Mouse (Mus musculus) midbrain, embryonic 16.5 days (tissue): ENCODE results near the gene Brdt. TPM values are rescaled to one million over a fixed set of nuclear protein-coding genes. Genes with fewer than 3 reads are reported as not detected.
"Not testable (repeated sequence)": the region's sequence is repeated elsewhere in the genome, so short reads cannot be mapped to it uniquely, and the experiment has no call there.

Experiments
- ATAC-seq: fragments of 200-750 bp; cut with Nextera tagmentation; 2 replicates; pipeline ENCODE4 v1.8.0; 2017; ENCODE audit warnings: moderate TSS enrichment
- H3K27ac ChIP-seq: fragments of 300-500 bp; sonication (generic); 2 replicates; pipeline ENCODE4 v1.5.1; 2014; ENCODE audit warnings: mild to moderate bottlenecking, low read length, mixed read lengths
- H3K27me3 ChIP-seq: fragments of 300-500 bp; sonication (generic); 2 replicates; pipeline ENCODE4 v1.6.1; 2014; ENCODE audit warnings: low read depth, low read length, mixed read lengths; ENCODE audit not compliant: control insufficient read depth, insufficient read depth
- H3K36me3 ChIP-seq: fragments of 300-500 bp; sonication (generic); 2 replicates; pipeline ENCODE4 v1.6.1; 2014; ENCODE audit warnings: mild to moderate bottlenecking, low read length, moderate library complexity, mixed read lengths; ENCODE audit not compliant: control insufficient read depth, insufficient read depth
- H3K4me1 ChIP-seq: fragments of 300-500 bp; sonication (generic); 2 replicates; pipeline ENCODE4 v1.6.1; 2014; ENCODE audit warnings: mild to moderate bottlenecking, low read length, mixed read lengths; ENCODE audit not compliant: control insufficient read depth, insufficient read depth
- H3K4me2 ChIP-seq: fragments of 300-500 bp; sonication (generic); 2 replicates; pipeline ENCODE4 v1.6.1; 2014; ENCODE audit warnings: mild to moderate bottlenecking, low read length, mixed read lengths
- H3K4me3 ChIP-seq: fragments of 300-500 bp; sonication (generic); 2 replicates; pipeline ENCODE4 v1.5.1; 2014; ENCODE audit warnings: low read depth, mild to moderate bottlenecking, low read length, moderate library complexity, mixed read lengths
- H3K9ac ChIP-seq: fragments of 300-500 bp; sonication (generic); 2 replicates; pipeline ENCODE4 v1.6.1; 2014; ENCODE audit warnings: low read depth, low read length, mixed read lengths
- H3K9me3 ChIP-seq: fragments of 300-500 bp; sonication (generic); replicated peaks from 2 replicates; pipeline ENCODE4 v1.6.1; 2014; ENCODE audit warnings: mild to moderate bottlenecking, low read length, mixed read lengths; ENCODE audit not compliant: control insufficient read depth, poor library complexity, severe bottlenecking
- WGBS: fragments of 180-500 bp; shearing (Covaris S2); extraction: QIAGEN DNeasy Blood & Tissue Kit; methylation state at CpG from one replicate; pipeline ENCODE4 v1.1.7; 2014; 5-methylcytosine and 5-hydroxymethylcytosine counted together
- polyA plus RNA-seq: library from polyadenylated mRNA; unstranded; fragments of >200 nt; fragmentation: Nextera tagmentation; extraction: Ambion mirVana; gene quantifications from 2 replicates; pipeline ENCODE4 v1.2.1, GENCODE M21; 2015

Gene Brdt
- polyA plus RNA-seq, 1 experiment from 2014 or later = 3.7 TPM

DNA sequence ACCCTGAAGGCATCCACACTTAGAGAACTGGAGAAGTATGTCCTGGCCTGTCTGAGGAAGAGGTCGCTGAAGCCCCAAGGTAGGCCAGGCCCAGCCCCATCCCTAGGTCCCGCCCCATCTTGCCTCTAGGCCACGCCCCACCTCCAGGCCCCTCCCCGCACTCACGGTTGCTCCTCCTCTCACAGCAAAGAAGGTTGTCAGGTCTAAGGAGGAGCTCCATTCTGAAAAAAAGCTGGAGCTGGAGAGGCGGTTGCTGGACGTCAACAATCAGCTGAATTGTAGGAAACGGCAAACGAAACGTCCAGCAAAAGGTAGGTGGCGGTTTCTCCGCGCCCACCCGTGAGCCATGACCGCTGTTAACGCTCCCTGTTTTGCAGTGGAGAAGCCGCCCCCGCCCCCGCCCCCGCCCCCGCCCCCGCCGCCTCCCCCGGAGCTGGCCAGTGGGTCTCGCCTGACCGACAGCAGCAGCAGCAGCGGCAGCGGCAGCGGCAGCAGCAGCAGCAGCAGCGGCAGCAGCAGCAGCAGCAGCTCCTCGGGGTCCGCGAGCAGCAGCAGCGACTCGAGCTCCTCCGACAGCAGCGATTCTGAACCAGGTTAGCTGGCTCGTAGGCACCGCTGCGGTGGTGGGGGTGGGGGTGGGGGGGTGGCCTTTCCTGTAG, 28.6 kb downstream of the Brdt start:
- peak overlapping the region; percentile 59 for H3K4me2 ChIP-seq
- no peaks in the 10 kb centered on the region for H3K27me3 ChIP-seq
- H3K9me3 ChIP-seq = no peaks in the 10 kb centered on the region
- H3K36me3 ChIP-seq = no peaks in the 10 kb centered on the region
- ATAC-seq = peak; percentile 96
- H3K27ac ChIP-seq = peak overlapping the region; percentile 70
- WGBS = 1% methylated on average over 29 of the region's 40 CpGs
- peak overlapping the region; percentile 61 for H3K4me3 ChIP-seq
- H3K4me1 ChIP-seq = peaks cover 6% of the 10 kb centered on the region; the same call in 1 of the 2 replicates
- H3K9ac ChIP-seq = peak overlapping the region; percentile 76

DNA sequence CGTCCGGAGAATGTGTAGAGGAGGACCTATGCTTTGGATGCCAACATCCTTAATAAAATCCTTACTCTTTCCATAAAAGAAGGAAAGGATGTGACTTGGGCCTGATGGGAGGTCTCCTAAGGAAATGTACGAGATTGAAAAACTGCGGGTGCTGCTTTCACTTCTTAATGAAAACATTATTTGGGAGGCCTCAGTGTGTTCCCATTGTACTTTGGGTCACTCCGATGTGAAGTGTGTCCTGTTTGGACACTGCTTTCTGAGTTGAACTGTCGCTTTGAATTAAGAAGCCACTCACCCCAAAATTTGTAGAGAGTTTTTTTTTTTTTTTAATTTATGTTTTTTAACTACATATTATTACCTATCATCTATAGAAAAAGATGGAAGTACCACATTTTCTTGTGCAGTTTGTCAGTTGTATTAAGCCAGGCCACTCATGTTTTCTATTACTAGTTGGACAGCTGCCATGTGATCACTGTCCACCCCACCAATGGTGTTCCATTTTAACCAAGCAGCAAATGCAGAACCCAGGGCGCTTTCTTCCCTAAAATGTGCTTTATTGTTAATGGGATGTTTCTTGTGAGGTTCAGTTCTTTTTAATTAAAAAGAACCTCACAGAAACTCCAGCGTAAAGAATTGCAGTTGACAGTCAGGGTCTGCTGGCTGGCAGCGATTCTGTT, 29.2 kb downstream of the Brdt start:
- Histone ChIP-seq H3K4me3 (peak overlapping the region; percentile 61), H3K27me3 (no peaks in the 10 kb centered on the region), H3K9me3 (no peaks in the 10 kb centered on the region), H3K27ac (peak overlapping the region; percentile 70; the same call in 1 of the 2 replicates), H3K4me1 (peaks cover 6% of the 10 kb centered on the region; the same call in 1 of the 2 replicates), H3K36me3 (no peaks in the 10 kb centered on the region), H3K9ac (peak overlapping the region; percentile 76), H3K4me2 (peak overlapping the region; percentile 59)
- ATAC-seq = no peak; the same call in 1 of the 2 replicates
- WGBS = 9% methylated on average over 9 of the region's 9 CpGs

DNA sequence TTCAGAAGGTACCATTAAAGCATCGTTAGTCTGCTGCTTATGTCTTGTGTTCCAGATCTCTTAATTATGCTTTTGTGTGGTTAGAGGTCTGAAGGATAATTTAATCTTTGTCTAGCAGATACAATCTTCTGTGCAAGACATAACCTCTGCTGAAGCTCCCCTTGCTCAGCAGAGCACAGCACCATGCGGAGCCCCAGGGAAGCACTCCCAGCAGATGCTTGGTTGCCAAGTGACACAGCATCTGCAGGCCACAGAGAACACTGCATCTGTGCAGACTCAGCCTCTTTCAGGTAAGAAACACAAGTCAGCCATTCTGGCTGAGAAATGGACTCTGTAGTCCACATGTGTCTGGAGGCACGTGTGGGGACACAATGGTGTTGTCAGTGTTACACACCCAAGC, 39.1 kb downstream of the Brdt start:
- no peaks in the 10 kb centered on the region for H3K4me1 ChIP-seq
- no peak overlapping the region for H3K9ac ChIP-seq
- no peaks in the 10 kb centered on the region for H3K9me3 ChIP-seq
- H3K4me2 ChIP-seq = no peak overlapping the region
- no peaks in the 10 kb centered on the region for H3K27me3 ChIP-seq
- no peak overlapping the region for H3K4me3 ChIP-seq
- peaks cover 5% of the 10 kb centered on the region; the same call in 1 of the 2 replicates for H3K36me3 ChIP-seq
- ATAC-seq = no peak
- no peak overlapping the region for H3K27ac ChIP-seq
- 61% methylated on average over 3 of the region's 3 CpGs for WGBS

- no peak for ATAC-seq
- 90% methylated on average over 5 of the region's 5 CpGs for WGBS
- Histone ChIP-seq H3K9ac (no peak overlapping the region), H3K4me1 (no peaks in the 10 kb centered on the region), H3K27me3 (no peaks in the 10 kb centered on the region), H3K4me2 (no peak overlapping the region), H3K27ac (no peak overlapping the region), H3K36me3 (peaks cover 6% of the 10 kb centered on the region; the same call in 1 of the 2 replicates), H3K9me3 (no peaks in the 10 kb centered on the region), H3K4me3 (no peak overlapping the region)
These were observed 40.4 kb downstream of the Brdt start for GRCm38 (mm10) chr5:107371335-107371734.

DNA sequence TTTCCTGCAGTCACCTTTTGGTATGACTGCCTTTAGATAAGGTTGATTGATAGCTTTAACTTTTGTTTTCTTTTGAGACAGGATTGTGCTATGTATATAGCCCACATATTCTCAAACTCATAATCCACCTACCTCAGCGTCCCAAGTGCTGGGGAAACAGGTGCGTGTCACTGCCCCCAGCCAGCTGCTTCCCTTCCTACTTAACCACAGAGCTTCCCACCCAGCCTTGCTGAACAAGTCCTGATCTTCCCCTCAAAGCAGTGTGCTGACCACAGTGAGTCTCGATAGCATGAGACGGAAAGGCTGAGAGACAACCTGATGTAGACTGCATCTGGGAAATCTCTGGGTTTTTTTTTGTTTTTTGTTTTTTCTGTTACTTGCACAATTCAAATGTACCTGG, 42.3 kb downstream of the Brdt start:
- H3K9ac ChIP-seq = no peak overlapping the region
- H3K4me1 ChIP-seq = no peaks in the 10 kb centered on the region
- no peaks in the 10 kb centered on the region for H3K27me3 ChIP-seq
- H3K4me2 ChIP-seq = no peak overlapping the region
- no peak overlapping the region for H3K27ac ChIP-seq
- 93% methylated on average over 4 of the region's 4 CpGs for WGBS
- H3K36me3 ChIP-seq = peaks cover 11% of the 10 kb centered on the region
- H3K9me3 ChIP-seq = no peaks in the 10 kb centered on the region
- H3K4me3 ChIP-seq = no peak overlapping the region
- ATAC-seq = no peak

DNA sequence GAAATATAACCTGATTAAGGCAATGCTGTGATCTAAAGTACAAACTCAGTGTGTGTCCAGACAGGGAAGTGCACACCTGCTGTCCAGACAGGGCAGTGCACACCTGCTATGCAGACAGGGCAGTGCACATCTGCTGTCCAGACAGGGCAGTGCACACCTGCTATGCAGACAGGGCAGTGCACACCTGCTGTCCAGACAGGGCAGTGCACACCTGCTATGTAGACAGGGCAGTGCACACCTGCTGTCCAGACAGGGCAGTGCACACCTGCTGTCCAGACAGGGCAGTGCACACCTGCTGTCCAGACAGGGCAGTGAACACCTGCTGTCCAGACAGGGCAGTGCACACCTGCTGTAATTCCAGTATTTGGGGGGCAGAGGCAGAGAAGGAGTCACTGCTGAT, 55.5 kb downstream of the Brdt start:
- not testable (repeated sequence) for H3K36me3 ChIP-seq, ATAC-seq, H3K9me3 ChIP-seq, H3K9ac ChIP-seq, H3K4me3 ChIP-seq, H3K27ac ChIP-seq, H3K4me2 ChIP-seq, H3K27me3 ChIP-seq, H3K4me1 ChIP-seq

DNA sequence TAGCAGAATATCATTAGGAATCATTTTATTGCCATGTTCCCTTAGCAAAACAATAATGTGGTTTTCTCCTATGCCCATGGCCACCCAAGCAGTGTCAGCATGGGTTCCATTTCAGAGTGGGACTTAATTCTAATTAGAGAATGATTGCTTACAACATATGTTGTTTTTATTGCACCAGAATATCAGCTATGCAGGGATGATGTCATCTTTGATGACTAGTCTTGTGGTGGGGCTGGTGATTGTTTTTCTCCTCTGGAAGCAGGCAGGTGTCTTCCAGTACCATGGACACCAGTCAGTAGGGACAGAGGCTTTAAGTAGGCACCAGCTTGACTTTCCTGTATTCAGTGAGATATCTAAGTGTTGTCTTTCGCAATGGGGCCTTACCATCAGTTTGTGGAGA, 56.8 kb downstream of the Brdt start:
- ATAC-seq = no peak
- WGBS = 100% methylated on average over 1 of the region's 1 CpGs
- Histone ChIP-seq H3K9me3 (no peaks in the 10 kb centered on the region; the same call in 1 of the 2 replicates), H3K27ac (no peak overlapping the region), H3K9ac (no peak overlapping the region), H3K27me3 (no peaks in the 10 kb centered on the region), H3K36me3 (peaks cover 4% of the 10 kb centered on the region; the same call in 1 of the 2 replicates), H3K4me3 (no peak overlapping the region), H3K4me2 (no peak overlapping the region), H3K4me1 (no peaks in the 10 kb centered on the region)

GRCm38 (mm10) chr5:107389373-107389772, 58.4 kb downstream of the Brdt start:
- ATAC-seq = no peak
- Histone ChIP-seq H3K4me1 (no peaks in the 10 kb centered on the region), H3K4me3 (no peak overlapping the region), H3K9ac (no peak overlapping the region), H3K27me3 (no peaks in the 10 kb centered on the region), H3K4me2 (no peak overlapping the region), H3K36me3 (no peaks in the 10 kb centered on the region), H3K9me3 (no peaks in the 10 kb centered on the region), H3K27ac (no peak overlapping the region)
- WGBS = 97% methylated on average over 2 of the region's 2 CpGs

DNA sequence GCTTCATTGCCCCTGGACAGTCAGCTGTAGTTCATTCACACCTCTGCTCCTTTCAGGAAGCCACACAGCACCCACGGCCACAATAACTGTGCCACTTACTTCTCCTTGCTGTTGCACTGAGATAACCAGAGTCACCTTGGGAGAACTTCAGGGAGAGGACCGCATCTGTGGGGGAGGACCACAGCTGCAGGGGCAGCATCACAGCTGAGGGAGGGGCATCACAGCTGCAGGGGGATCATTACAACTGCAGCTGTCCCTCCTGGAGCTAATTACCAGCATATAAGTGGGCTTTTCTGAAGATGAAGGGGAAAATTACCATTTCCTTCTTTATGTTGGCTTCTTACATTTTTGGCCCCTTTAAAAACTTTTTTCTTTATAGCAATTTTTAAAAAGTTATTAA, 63.5 kb downstream of the Brdt start:
- Histone ChIP-seq H3K4me3 (no peak overlapping the region), H3K4me2 (no peak overlapping the region), H3K4me1 (no peaks in the 10 kb centered on the region), H3K27me3 (no peaks in the 10 kb centered on the region), H3K27ac (no peak overlapping the region), H3K9ac (no peak overlapping the region), H3K36me3 (no peaks in the 10 kb centered on the region), H3K9me3 (no peaks in the 10 kb centered on the region)
- ATAC-seq = no peak
- 76% methylated on average over 2 of the region's 2 CpGs for WGBS
